Mouse (Mus musculus) small intestine, adult 2 months (tissue): ENCODE results near the gene Manbal. TPM values are rescaled to one million over a fixed set of nuclear protein-coding genes. Genes with fewer than 3 reads are reported as not detected.

Source experiments
- H3K27ac ChIP-seq: fragments of 200-500 bp; 2 replicates; pipeline ENCODE4 v1.5.1; 2012; ENCODE audit warnings: low read depth, low read length, control low read depth, inconsistent platforms; ENCODE audit not compliant: insufficient read depth
- H3K27me3 ChIP-seq: fragments of 200-500 bp; 2 replicates; pipeline ENCODE4 v1.6.1; 2012; ENCODE audit warnings: mild to moderate bottlenecking, moderate library complexity, low read length, inconsistent platforms; ENCODE audit not compliant: control insufficient read depth, insufficient read depth
- H3K36me3 ChIP-seq: fragments of 200-500 bp; 2 replicates; pipeline ENCODE4 v1.6.1; 2012; ENCODE audit warnings: mild to moderate bottlenecking, low read length, control low read depth, inconsistent platforms; ENCODE audit not compliant: control insufficient read depth, insufficient read depth
- H3K4me1 ChIP-seq: fragments of 200-500 bp; 2 replicates; pipeline ENCODE4 v1.6.1; 2012; ENCODE audit warnings: low read length, inconsistent platforms, mixed read lengths; ENCODE audit not compliant: control insufficient read depth, insufficient read depth, insufficient read length
- H3K4me3 ChIP-seq: fragments of 200-500 bp; 2 replicates; pipeline ENCODE4 v1.5.1; 2012; ENCODE audit warnings: low read depth, mild to moderate bottlenecking, control low read depth, inconsistent platforms, low read length, moderate library complexity
- CTCF ChIP-seq: fragments of 200-500 bp; IDR thresholded peaks from 2 replicates; pipeline ENCODE4 v1.5.1; 2012; ENCODE audit warnings: low read depth, mild to moderate bottlenecking, control low read depth, inconsistent platforms, low read length, moderate library complexity, mixed read lengths; ENCODE audit not compliant: insufficient replicate concordance, insufficient read length; ENCODE audit errors: extremely low read depth
- POLR2A ChIP-seq: fragments of 200-500 bp; IDR thresholded peaks from 2 replicates; pipeline ENCODE4 v1.6.1; 2012; ENCODE audit warnings: low read depth, mild to moderate bottlenecking, control low read depth, inconsistent platforms, low read length, moderate library complexity
- WGBS: fragments of 180-500 bp; shearing (Covaris S2); methylation state at CpG from one replicate; pipeline ENCODE4 v1.1.7; 2018; 5-methylcytosine and 5-hydroxymethylcytosine counted together
- polyA plus RNA-seq: library from polyadenylated mRNA; depleted of rRNA; stranded (reverse); fragments of >200 nt; gene quantifications from 2 replicates; pipeline ENCODE4 v1.2.3, GENCODE M21; 2012

Manbal gene
- polyA plus RNA-seq, 1 experiment: 47.5 TPM

- Histone ChIP-seq H3K27ac (no peak overlapping the region), H3K27me3 (no peaks in the 10 kb centered on the region), H3K4me1 (no peaks in the 10 kb centered on the region), H3K4me3 (no peak overlapping the region), H3K36me3 (peaks cover 7% of the 10 kb centered on the region)
- 79% methylated on average over 5 of the region's 5 CpGs for WGBS
- TF ChIP-seq POLR2A (no peak), CTCF (no peak)
Measured at GRCm38 (mm10) chr2:157332059-157332458, 35.3 kb upstream of the Manbal start.

GRCm38 (mm10) chr2:157338663-157339062, 28.7 kb upstream of the Manbal start:
- Histone ChIP-seq H3K4me1 (no peaks in the 10 kb centered on the region), H3K27ac (no peak overlapping the region), H3K36me3 (no peaks in the 10 kb centered on the region), H3K27me3 (no peaks in the 10 kb centered on the region), H3K4me3 (no peak overlapping the region)
- 39% methylated on average over 5 of the region's 5 CpGs for WGBS
- TF ChIP-seq CTCF (peak; percentile 70; the same call in 1 of the 2 replicates), POLR2A (no peak)

GRCm38 (mm10) chr2:157339532-157339931, 27.9 kb upstream of the Manbal start:
- TF ChIP-seq POLR2A (no peak), CTCF (no peak)
- Histone ChIP-seq H3K4me1 (no peaks in the 10 kb centered on the region), H3K27me3 (no peaks in the 10 kb centered on the region), H3K4me3 (no peak overlapping the region), H3K27ac (peak overlapping the region; percentile 9; the same call in 1 of the 2 replicates), H3K36me3 (no peaks in the 10 kb centered on the region)
- WGBS: 78% methylated on average over 7 of the region's 7 CpGs

- Histone ChIP-seq H3K27ac (peak overlapping the region; percentile 24; the same call in 1 of the 2 replicates), H3K36me3 (no peaks in the 10 kb centered on the region), H3K27me3 (no peaks in the 10 kb centered on the region), H3K4me1 (no peaks in the 10 kb centered on the region), H3K4me3 (no peak overlapping the region)
- 61% methylated on average over 7 of the region's 7 CpGs for WGBS
- TF ChIP-seq CTCF (no peak), POLR2A (no peak)
Measured at GRCm38 (mm10) chr2:157340221-157340741, 27.1 kb upstream of the Manbal start.

- Histone ChIP-seq H3K4me3 (no peak overlapping the region), H3K27ac (no peak overlapping the region), H3K4me1 (no peaks in the 10 kb centered on the region), H3K27me3 (no peaks in the 10 kb centered on the region), H3K36me3 (no peaks in the 10 kb centered on the region)
- WGBS: 52% methylated on average over 11 of the region's 11 CpGs
- TF ChIP-seq CTCF (peak; percentile 98; the same call in 1 of the 2 replicates), POLR2A (no peak)
Measured at GRCm38 (mm10) chr2:157341554-157342270, 25.7 kb upstream of the Manbal start.

- Histone ChIP-seq H3K27me3 (no peaks in the 10 kb centered on the region), H3K36me3 (no peaks in the 10 kb centered on the region), H3K27ac (no peak overlapping the region), H3K4me3 (no peak overlapping the region), H3K4me1 (no peaks in the 10 kb centered on the region)
- no peak for TF ChIP-seq POLR2A
- TF ChIP-seq CTCF: no peak
- 79% methylated on average over 5 of the region's 5 CpGs for WGBS
Measured at GRCm38 (mm10) chr2:157342328-157342926, 25.0 kb upstream of the Manbal start.

- no peak overlapping the region for H3K4me3 ChIP-seq
- WGBS: 45% methylated on average over 6 of the region's 6 CpGs
- H3K4me1 ChIP-seq: no peaks in the 10 kb centered on the region
- no peak for TF ChIP-seq CTCF
- no peak for TF ChIP-seq POLR2A
- H3K36me3 ChIP-seq: no peaks in the 10 kb centered on the region
- H3K27me3 ChIP-seq: no peaks in the 10 kb centered on the region
- no peak overlapping the region for H3K27ac ChIP-seq
Measured at GRCm38 (mm10) chr2:157343337-157343736, 24.1 kb upstream of the Manbal start.
